Mouse (Mus musculus) limb, embryonic 10.5 days (tissue): ENCODE measurements around the gene Rtkn. TPM values are rescaled to one million over a fixed set of nuclear protein-coding genes. Genes with fewer than 3 reads are reported as not detected.
"Not testable (repeated sequence)": the region's sequence is repeated elsewhere in the genome, so short reads cannot be mapped to it uniquely, and the experiment has no call there.

Source experiments
- DNase-seq: peaks from one replicate; pipeline ENCODE4 v3.0.0-alpha.2; 2017; ENCODE audit warnings: low spot score
- H3K27ac ChIP-seq: fragments of 300-500 bp; sonication (generic); 2 replicates; pipeline ENCODE4 v1.5.1; 2016; ENCODE audit warnings: mild to moderate bottlenecking
- H3K27me3 ChIP-seq: fragments of 300-500 bp; sonication (generic); 2 replicates; pipeline ENCODE4 v1.6.1; 2016; ENCODE audit warnings: low read depth, mild to moderate bottlenecking; ENCODE audit not compliant: poor library complexity, severe bottlenecking
- H3K36me3 ChIP-seq: fragments of 300-500 bp; sonication (generic); 2 replicates; pipeline ENCODE4 v1.6.1; 2016; ENCODE audit warnings: mild to moderate bottlenecking, moderate library complexity
- H3K4me1 ChIP-seq: fragments of 300-500 bp; sonication (generic); 2 replicates; pipeline ENCODE4 v1.6.1; 2016
- H3K4me3 ChIP-seq: fragments of 300-500 bp; sonication (generic); 2 replicates; pipeline ENCODE4 v1.5.1; 2016; ENCODE audit warnings: mild to moderate bottlenecking, moderate library complexity
- H3K9me3 ChIP-seq: fragments of 300-500 bp; sonication (generic); replicated peaks from 2 replicates; pipeline ENCODE4 v1.6.1; 2016; ENCODE audit warnings: mild to moderate bottlenecking
- WGBS: fragments of 180-500 bp; shearing (Covaris S2); methylation state at CpG from one replicate; pipeline ENCODE4 v1.1.7; 2016; 5-methylcytosine and 5-hydroxymethylcytosine counted together
- polyA plus RNA-seq: library from polyadenylated mRNA; unstranded; fragments of >200 nt; fragmentation: Nextera tagmentation; extraction: Ambion mirVana; gene quantifications from 2 replicates; pipeline ENCODE4 v1.2.1, GENCODE M21; 2016

The Rtkn gene
- polyA plus RNA-seq, 1 experiment from 2014 or later: 51.8 TPM

DNA sequence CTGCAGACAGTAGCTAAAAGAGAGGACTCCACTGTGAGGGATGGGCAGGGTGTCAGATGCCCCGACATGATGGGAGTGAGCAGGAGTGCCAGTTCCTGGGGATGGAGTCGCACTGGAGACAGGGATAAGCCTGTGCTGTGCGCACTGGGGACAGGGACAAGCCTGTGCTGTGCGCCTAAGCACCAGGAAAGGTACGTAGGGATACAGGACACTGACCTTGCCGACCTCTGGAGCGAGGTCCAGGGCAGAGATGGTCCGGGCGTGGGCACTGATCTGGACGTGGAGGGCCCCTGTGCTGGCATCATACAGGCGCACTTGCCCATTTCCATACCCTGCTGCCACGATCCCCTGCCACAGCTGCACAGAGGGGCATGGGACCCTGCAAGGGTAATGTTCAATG is 17.8 kb downstream of the Rtkn start:
- Histone ChIP-seq H3K4me1 (peaks cover 40% of the 10 kb centered on the region), H3K4me3 (peak overlapping the region; percentile 5; the same call in 1 of the 2 replicates), H3K27ac (no peak overlapping the region), H3K36me3 (peaks cover 59% of the 10 kb centered on the region), H3K27me3 (0 out of 2 replicates have a peak, but pooled peaks cover 9% of the 10 kb centered on the region), H3K9me3 (no peaks in the 10 kb centered on the region)
- 89% methylated on average over 12 of the region's 12 CpGs for WGBS
- DNase-seq: peak; percentile 29

DNA sequence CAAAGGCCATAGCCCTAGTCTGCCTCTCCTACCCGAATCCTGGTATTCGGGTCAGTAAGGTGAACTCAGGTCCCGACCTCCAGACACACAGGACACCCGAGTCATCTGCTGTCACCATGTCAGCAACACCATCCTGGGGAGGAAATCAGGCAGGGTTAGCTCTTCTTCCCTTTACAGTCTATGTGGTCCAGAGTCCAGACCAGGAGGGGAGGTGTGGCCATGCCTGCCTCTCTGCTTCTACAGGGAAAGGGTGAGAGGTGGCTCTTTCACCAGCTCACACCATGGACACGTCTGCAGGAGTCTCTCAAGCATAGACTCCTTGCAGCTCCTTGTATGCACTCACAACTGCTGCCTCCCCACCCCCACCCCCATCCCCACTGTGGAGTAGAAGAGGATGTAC is 18.2 kb downstream of the Rtkn start:
- 71% methylated on average over 5 of the region's 5 CpGs for WGBS
- Histone ChIP-seq H3K27ac (no peak overlapping the region), H3K9me3 (no peaks in the 10 kb centered on the region), H3K36me3 (peaks cover 55% of the 10 kb centered on the region), H3K27me3 (0 out of 2 replicates have a peak, but pooled peaks cover 9% of the 10 kb centered on the region), H3K4me3 (no peak overlapping the region), H3K4me1 (peaks cover 40% of the 10 kb centered on the region)
- DNase-seq: peak; percentile 27

DNA sequence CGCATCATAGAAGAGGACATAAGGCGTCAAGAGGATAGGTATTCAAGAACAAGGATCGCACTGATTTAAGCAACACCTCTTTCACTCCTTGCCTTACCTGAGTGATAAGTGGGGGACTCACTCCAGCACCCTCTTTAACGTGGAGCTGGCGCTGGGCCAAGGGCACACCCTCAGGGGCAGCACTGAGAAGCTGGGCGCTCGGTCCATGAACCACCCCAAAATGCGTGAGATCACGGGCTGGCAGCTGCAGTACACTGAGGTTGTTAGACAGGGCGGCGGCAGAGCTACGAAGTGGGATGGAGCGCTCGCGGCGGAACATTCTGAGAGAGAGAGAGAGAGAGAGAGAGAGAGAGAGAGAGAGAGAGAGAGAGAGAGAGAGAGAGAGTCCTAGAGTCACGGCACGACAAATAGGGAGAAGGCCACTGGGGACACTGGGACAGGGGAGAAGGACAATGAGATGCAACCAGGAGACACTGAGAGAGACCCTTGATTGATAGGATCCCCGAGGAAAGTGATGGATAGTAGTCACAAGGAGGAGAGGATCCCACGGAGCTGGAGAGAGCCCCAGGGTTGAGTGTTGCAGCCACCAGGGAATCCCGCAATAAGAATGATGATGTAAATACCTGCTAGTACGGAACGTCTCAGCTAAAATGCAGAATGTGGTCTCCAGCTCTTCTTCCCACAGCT is 20.4 kb downstream of the Rtkn start:
- 9% methylated on average over 23 of the region's 23 CpGs for WGBS
- Histone ChIP-seq H3K27ac (peak overlapping the region; percentile 80), H3K9me3 (no peaks in the 10 kb centered on the region), H3K4me3 (peak overlapping the region; percentile 61), H3K4me1 (peaks cover 35% of the 10 kb centered on the region), H3K27me3 (peaks cover 21% of the 10 kb centered on the region), H3K36me3 (peaks cover 32% of the 10 kb centered on the region)
- peak; percentile 43 for DNase-seq

DNA sequence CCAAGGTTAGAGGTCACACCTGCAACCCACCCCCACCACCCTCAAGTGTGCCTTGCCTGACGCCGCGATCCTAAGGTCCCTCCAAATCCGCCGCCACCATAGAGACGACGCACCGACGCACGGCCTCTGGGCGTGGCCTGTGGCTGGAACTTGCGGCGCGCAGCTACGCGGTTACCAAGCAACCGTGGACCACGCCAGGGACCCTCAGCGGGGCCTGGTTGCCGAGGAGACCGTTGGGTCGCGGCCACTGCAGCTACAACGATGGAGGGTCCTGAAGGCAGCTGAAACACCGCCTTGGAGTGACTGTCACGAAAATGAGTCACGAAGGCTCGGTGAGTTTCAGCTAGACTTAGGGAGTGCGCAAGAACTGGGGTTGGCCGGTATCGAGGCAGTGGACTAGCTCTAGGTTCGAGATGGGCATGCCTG is 21.0 kb downstream of the Rtkn start, which contains the start of the genes Wdr54 and 1700003E16Rik:
Wdr54 (minus strand) TSS at position 139 of the 426 bp plus-strand sequence.
1700003E16Rik (plus strand) TSS at position 146 of the 426 bp plus-strand sequence.
- DNase-seq: peak; percentile 89
- Histone ChIP-seq H3K36me3 (peaks cover 27% of the 10 kb centered on the region), H3K4me3 (peak within 1 kb of the TSS; percentile 61), H3K27me3 (peaks cover 27% of the 10 kb centered on the region), H3K4me1 (peaks cover 35% of the 10 kb centered on the region), H3K9me3 (no peaks in the 10 kb centered on the region), H3K27ac (peak within 1 kb of the TSS; percentile 80)
- WGBS: 3% methylated on average over 32 of the region's 32 CpGs

DNA sequence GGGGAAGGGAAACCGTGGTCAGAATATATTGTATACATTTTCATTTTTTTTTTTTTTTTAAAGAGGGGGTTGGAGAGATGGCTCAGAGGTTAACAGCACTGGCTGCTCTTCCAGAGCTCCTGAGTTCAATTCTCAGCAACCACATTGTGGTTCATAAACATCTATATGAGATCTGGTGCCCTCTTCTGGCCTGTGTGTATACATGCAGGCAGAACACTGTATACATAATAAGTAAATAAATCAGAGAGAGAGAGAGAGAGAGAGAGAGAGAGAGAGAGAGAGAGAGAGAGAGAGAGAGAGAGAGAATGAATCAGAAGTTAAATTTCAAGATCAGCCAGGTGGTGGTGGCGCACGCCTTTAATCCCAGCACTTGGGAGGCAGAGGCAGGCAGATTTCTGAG is 24.2 kb downstream of the Rtkn start:
- not testable (repeated sequence) for H3K4me3 ChIP-seq, DNase-seq, H3K9me3 ChIP-seq, H3K36me3 ChIP-seq, H3K27ac ChIP-seq
- H3K4me1 ChIP-seq: peaks cover 43% of the 10 kb centered on the region
- 38% methylated on average over 3 of the region's 3 CpGs for WGBS
- peaks cover 44% of the 10 kb centered on the region for H3K27me3 ChIP-seq

DNA sequence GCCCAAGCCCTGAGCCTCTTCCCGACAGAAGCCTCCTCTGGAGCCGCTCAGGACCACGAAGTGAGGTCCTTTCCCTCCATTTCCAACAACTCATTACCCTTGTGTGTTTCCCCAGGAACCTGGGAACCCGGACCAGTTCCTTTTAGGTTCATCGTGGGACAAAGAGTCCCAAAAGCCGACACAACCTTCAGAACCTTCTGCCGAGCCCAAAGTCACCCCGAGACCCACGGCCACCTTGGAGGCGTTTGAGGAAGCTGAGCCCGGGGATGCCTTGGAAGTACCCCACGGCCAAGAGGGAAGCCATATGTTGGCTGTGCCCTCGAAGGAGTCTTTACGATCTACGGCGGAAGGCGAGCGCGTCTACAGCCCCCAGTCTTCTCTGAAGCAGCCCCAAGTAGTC is 26.2 kb downstream of the Rtkn start:
- DNase-seq: no peak
- H3K27me3 ChIP-seq: peaks cover 35% of the 10 kb centered on the region
- H3K9me3 ChIP-seq: no peaks in the 10 kb centered on the region
- H3K4me3 ChIP-seq: peak overlapping the region; percentile 52
- peak overlapping the region; percentile 67 for H3K27ac ChIP-seq
- peaks cover 35% of the 10 kb centered on the region for H3K4me1 ChIP-seq
- no peaks in the 10 kb centered on the region for H3K36me3 ChIP-seq
- 5% methylated on average over 19 of the region's 19 CpGs for WGBS

DNA sequence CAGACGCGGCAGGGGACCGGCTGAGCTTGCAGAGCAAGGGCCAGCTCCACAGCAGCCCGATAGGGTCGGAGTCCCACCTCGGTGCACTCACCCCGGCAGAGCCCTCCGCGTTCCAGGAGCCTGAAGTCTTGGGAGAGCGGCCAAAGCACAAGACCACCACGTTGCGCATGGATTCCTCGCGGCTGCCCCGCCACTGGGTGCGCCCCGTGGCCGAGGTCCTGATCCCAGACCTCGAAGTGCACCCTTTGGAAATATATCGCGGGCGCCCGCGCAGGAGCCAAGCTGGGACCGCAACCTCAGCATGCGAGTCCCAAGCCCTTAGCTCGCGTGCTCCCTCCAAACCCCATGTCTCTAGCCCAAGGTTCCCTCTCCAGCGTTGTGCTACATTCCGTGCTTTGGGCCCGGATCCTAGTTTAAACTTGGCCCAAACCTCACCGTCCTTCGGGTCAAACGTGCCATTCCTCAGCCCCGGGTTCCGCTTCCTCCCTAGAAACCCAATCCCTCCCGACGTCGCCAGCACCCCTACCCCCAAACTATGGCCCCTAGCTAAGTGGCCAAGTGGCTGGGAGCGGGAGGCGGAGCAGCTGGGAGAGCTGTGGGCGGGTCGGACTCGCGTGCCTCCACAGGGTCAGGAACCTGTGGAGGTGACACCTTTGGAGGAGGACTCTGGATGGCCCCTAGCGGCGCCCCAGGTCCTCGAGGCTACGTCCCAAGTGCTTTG is 26.8 kb downstream of the Rtkn start:
- Histone ChIP-seq H3K4me1 (peaks cover 39% of the 10 kb centered on the region), H3K27ac (peak overlapping the region; percentile 67), H3K4me3 (peak overlapping the region; percentile 52), H3K27me3 (peaks cover 35% of the 10 kb centered on the region), H3K36me3 (no peaks in the 10 kb centered on the region), H3K9me3 (no peaks in the 10 kb centered on the region)
- WGBS: under 1% methylated on average over 49 of the region's 49 CpGs
- DNase-seq: peak; percentile 65

DNA sequence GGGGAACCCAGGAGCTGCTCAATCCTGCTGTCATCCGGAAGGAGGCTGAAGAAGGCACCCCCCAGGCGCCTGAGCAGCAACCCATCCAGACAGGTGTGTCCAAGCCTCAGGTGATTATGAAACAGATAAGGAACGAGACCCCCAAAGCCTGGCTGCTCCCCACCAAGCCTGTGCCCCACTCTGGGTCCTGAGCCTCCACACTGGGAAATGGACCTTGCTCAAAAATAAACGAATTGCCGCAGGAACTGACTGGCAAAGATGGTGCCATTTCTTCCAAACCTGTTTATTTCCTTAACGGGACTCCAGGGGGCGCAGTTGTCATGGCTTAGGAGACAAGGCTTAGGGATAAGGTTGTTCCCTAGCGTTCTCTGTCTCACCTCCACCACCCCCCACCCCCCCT is 27.4 kb downstream of the Rtkn start:
- Histone ChIP-seq H3K27ac (peak overlapping the region; percentile 67; the same call in 1 of the 2 replicates), H3K4me1 (peaks cover 41% of the 10 kb centered on the region), H3K36me3 (no peaks in the 10 kb centered on the region), H3K4me3 (peak overlapping the region; percentile 52), H3K27me3 (peaks cover 35% of the 10 kb centered on the region), H3K9me3 (no peaks in the 10 kb centered on the region)
- peak; percentile 82 for DNase-seq
- under 1% methylated on average over 8 of the region's 8 CpGs for WGBS

DNA sequence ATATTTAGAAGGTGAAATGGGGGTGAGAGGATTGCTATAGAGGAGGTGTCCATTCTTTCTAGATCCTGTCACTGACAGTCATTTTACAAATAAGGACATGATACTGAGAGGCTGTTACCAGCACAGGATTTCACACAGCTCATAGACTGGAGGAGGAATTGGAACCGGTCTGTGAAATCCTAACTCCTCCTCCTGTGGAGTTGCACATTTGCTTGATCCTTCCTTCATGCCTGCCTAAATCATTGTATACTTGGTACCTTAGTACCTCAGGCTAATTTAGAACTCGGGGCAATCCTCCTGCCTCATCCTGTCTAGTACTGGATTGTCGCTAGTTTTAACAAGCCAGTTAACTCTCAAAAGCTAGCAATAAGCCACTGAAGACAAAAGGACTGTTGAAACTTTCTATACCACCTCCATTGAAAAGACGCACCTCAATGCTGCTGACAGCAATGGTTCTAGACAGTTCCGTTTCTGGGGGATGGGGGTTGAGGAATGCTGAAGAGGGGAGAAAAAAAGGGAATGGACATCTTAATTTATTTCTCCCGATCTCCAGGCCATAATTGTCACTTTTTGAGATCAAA is 29.9 kb downstream of the Rtkn start:
- Histone ChIP-seq H3K27me3 (peaks cover 28% of the 10 kb centered on the region), H3K27ac (peak overlapping the region; percentile 99), H3K36me3 (0 out of 2 replicates have a peak, but pooled peaks cover 5% of the 10 kb centered on the region), H3K4me1 (peaks cover 41% of the 10 kb centered on the region), H3K4me3 (peak overlapping the region; percentile 95), H3K9me3 (no peaks in the 10 kb centered on the region)
- DNase-seq: no peak
- WGBS: 9% methylated on average over 6 of the region's 6 CpGs

DNA sequence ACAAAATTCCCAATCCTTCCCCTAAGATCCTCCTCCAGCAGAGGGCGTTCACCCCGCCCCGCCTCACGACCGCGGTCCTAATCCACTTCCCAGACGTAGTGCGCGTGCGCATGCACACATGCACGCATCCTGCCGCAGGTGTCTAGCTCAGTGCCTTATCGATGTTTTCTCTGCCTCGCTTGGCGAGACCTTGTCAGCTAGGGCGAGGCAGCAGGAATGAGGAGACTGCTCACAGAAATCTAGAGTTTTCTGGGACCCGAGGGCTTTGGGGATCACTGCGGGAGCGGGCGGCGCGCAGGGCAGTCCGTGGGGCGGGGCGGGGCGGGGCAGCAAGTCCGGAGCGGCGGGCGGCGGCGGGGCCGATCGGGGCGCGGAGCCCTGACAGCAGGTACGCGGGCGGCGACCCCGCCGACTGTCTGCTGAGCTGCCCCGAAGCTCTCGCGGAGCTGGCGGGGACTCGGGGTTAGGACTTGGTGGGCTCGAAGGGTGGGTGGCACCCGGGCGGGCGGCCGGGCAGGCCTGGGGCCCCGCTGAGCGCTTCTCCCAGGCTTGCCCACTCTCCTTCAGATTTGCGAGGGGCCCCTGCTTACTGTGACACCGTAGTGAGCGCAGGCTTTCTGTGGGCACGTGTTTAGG is 30.5 kb downstream of the Rtkn start, which contains the start of gene Dctn1:
Dctn1 (plus strand) TSS at position 314 of the 636 bp plus-strand sequence.
- Histone ChIP-seq H3K9me3 (no peaks in the 10 kb centered on the region), H3K27ac (peak within 1 kb of the TSS; percentile 99), H3K4me3 (peak within 1 kb of the TSS; percentile 95), H3K36me3 (0 out of 2 replicates have a peak, but pooled peaks cover 5% of the 10 kb centered on the region), H3K4me1 (peaks cover 41% of the 10 kb centered on the region), H3K27me3 (peaks cover 22% of the 10 kb centered on the region)
- under 1% methylated on average over 55 of the region's 58 CpGs for WGBS
- peak; percentile 96 for DNase-seq

DNA sequence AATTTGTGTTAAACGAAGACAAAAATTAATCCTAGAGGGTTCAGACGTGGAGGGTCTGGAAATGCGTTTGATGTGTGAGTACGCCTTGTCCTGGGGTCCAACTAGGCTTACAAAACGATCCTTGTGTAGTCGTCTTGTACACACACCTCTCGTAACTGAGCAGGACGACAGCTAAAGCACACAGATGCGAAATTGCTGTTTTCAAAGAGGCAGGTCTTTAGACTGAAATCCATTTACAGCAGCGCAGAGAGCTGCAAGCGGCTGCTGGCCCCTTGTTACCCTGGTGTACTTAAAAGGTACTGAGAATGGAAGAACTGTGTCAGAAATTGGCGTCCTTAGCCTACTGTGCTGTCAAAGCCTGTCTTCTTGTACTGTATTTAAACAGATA is 31.0 kb downstream of the Rtkn start:
- H3K4me1 ChIP-seq: peaks cover 38% of the 10 kb centered on the region
- H3K9me3 ChIP-seq: no peaks in the 10 kb centered on the region
- no peak for DNase-seq
- 0 out of 2 replicates have a peak, but pooled peaks cover 5% of the 10 kb centered on the region for H3K36me3 ChIP-seq
- peaks cover 17% of the 10 kb centered on the region for H3K27me3 ChIP-seq
- WGBS: 1% methylated on average over 12 of the region's 12 CpGs
- peak overlapping the region; percentile 95 for H3K4me3 ChIP-seq
- H3K27ac ChIP-seq: peak overlapping the region; percentile 99

DNA sequence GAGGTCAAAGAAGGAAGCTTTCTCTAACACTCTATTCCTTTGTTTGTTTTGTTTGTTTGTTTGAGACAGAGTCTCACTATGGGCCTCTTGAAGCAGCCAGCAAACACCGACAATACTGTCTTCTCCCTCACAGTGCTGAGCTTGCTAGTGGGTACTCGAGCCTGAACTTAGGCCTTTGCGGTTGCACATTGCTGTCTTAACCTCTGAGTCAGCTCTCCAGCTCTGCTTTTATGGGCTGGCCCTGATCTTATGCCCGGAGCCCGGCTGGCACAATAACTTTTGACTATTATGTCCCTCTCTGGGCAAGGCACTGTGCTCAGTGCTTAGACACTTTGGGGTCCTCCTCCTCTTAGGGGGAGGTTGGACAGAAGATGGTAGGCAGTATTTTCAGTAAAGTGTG is 34.6 kb downstream of the Rtkn start:
- H3K36me3 ChIP-seq: peaks cover 11% of the 10 kb centered on the region; the same call in 1 of the 2 replicates
- 83% methylated on average over 5 of the region's 5 CpGs for WGBS
- no peak overlapping the region for H3K27ac ChIP-seq
- H3K9me3 ChIP-seq: no peaks in the 10 kb centered on the region
- H3K27me3 ChIP-seq: no peaks in the 10 kb centered on the region
- no peak overlapping the region for H3K4me3 ChIP-seq
- H3K4me1 ChIP-seq: peaks cover 19% of the 10 kb centered on the region
- DNase-seq: no peak
